Mouse (Mus musculus) megakaryocyte-erythroid progenitor cell, adult 5-6 weeks (primary cell): ENCODE measurements around the gene Rad51ap2. TPM values are rescaled to one million over a fixed set of nuclear protein-coding genes. Genes with fewer than 3 reads are reported as not detected.
A peak's percentile ranks its signal among the peaks of the same experiment; 100 is the strongest.

Source experiments
- ATAC-seq: replicated peaks from 2 replicates; pipeline ENCODE4 v1.8.0; 2016; ENCODE audit warnings: mild to moderate bottlenecking, inconsistent platforms; ENCODE audit not compliant: severe bottlenecking, poor library complexity, low FRiP score, low TSS enrichment
- total RNA-seq, 2 experiments: library from RNA; stranded (forward) in 1 of 2; stranded (reverse) in 1 of 2; fragments of 200-1000, 215-1000 nt in 1 of 2; fragments of >200 nt in 1 of 2; fragmentation: Nextera tagmentation in 1 of 2; gene quantifications; 2 replicates each; pipeline ENCODE4 v1.2.3; 2014 to 2017

Rad51ap2 gene
- total RNA-seq (2014; fragmentation: Nextera tagmentation): not detected in 2 replicates
- total RNA-seq (2017): not detected in 2 replicates

DNA sequence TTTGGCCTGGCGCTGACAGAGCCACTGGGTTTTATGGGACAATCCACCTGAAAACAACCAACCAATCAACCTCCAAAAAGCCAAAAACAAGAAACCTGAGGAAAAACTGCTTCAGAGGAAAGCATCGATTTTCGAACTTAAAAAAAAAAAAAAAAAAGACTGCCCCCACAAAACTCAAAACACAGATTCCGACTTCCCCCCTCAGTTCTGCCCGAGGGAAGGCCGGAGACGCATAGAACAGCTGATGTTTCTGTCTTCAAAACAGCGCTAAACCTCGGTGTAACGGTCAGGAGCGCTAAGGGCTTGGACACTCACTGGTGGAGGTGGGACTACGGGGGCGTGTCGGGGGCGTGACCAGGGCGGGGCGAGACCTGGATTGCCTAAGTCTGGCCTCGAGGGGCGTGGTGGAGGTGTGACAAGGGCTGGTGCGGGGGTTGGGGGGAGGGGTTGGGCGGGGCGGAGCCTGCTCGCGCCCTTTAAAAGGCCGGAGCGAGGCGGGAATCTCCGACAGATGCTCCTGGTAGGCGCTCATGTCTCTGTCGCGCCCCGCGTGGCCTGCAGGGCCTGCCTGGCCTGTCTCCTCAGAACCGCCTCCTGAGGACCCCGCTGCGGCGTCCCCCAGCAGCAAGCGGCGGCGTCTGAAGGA is at the start of gene Rad51ap2:
Gene Rad51ap2 (plus strand): TSS at position 531 of the 646 bp plus-strand sequence.
- ATAC-seq: peak; percentile 92

DNA sequence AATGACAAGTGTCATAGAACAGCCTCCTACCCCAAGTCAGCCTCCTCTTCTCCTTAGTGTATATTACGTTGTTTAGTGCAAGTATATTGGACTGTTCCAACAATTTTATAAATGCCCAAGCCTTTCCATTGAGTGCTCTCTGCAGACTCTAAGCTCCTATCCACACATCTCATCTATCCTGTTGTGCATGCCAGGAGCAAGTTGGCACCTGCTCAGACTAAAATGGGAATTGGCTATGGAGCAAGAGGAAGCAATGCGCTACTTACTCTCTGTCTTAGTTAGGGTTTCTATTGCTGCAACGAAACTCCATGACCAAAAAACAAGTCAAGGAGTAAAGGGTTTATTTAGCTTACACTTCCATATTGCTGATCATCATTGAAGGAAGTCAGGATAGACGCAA is 48.2 kb upstream of the Rad51ap2 start:
- ATAC-seq: no peak

DNA sequence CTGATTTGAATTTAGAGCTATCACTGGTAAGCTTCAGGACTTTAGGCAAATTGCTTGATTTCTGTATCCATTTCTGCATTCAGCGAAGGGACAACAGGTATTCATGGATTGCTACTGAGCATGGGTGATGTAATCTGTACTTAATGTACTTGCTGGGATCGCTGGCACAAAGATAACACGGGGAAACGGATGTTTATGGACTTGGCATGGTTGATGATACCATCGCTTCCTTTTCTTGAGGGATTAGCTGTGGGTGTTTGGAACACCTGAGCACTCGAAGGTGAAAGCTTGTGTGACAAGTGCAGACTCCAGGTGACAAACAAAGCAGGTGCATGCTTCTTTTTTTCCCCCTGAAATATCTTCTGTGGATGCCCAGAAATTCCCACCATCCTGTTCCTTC is 37.8 kb upstream of the Rad51ap2 start:
- ATAC-seq: no peak

DNA sequence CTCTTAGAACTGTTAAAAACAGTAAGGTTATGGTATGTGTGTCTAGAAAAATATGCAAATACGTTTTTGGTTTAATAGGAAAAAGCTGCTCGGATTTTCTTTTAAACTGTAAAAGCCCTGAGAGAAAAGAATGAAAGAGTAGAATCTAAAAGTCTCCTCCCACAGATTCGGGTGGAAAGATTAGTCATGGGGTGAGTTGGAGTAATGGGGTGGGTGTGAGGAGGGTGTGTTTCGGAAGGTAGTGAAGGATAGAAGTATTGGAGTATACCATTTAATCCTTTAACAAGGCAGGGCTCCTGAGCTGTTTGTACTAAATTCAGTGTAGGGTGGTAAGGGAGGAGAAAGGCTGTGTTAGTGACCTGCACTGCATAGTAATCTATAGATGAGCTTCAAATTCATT is 28.5 kb upstream of the Rad51ap2 start:
- ATAC-seq: no peak

DNA sequence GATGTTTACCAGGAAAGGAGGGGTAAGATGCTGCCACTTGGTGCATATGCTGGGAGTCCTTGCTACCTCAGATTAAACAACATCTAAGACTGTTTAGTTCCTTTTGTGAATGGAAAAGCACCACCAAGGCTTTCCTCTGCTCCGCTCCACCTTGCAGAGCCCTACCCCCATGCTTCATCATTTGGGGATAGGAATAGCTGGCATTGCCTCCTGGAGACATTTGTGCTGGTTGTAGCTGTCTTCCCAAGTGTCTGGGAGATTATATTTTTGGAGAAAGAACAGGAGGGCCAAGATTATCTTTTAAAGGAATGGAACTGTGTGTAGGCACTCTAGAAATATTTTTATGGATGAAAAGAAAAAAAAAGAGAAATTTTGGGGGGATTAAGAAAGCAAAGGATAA is 22.8 kb upstream of the Rad51ap2 start:
- no peak for ATAC-seq

DNA sequence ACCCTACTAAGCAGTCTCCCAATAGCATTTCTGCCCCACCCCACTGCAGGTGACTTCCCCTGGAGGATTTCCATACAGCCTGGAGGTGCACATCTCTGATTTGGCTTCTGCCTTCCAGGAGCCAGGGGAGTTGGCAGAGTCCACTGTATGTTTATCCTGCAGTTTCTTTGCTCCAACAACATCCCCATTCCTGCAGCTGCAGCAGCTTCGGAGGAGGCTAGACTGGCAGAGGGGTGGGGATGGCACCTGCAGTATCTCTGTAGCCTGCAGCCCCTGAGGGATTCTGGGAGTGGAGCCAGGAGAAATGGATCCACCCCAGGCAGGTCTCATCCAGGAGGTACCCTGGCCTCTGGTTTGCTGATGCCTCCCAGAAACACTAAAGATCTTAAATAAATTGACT is 22.2 kb upstream of the Rad51ap2 start:
- ATAC-seq: no peak

DNA sequence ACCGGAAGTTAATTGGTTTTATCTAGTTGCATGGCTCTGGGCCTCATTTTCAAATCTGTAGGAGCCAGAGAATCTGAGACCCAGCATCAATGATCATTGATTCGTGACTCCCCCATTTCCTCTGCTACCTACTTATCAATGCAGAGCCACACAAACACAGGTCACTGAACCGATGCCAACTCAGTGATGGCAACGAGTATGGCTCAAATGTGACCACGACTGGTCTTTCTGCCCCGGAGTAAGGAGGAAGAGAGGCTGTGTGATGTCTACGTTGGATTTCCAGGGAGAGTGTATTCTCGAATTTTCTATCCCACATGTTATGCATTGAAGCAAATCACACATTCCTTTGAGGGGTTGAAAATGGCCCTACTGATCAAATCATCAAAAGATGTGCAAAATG is 21.4 kb upstream of the Rad51ap2 start:
- no peak for ATAC-seq

DNA sequence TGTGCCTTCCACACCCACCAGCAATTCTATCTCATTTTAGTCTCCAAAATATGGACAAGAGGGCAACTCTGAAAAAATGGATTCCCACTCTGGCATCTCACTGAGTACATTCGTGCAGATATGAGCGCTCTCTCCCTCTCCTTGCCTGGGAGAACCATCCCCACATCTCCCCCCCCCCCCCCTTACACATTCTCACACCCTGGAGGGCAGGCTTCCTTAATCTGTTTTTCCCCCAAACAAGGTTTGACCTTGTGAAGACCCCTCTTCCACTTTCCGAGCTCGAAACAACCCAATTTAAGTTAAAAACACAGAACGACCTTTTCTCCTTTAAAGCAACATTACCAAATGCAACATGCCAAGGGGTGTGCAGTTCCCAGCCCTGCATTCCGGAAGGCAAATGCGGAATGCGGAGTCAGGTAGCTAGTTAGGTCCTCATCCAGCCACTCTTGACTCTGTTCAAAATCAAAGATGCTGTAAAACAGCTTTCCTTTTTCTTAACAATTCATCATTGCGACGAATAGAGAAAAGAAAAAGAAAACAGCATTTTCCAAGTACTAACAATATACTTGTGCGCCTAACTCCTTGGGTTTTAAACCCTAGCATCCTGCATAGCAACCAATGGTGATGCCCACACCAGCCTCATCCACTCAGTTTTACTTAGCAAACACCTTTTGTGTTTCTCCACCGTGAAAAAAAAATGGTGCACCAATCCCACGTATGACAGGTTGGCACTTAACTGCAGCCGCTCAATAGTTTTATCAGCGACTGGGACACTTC is 20.4 kb upstream of the Rad51ap2 start:
- no peak for ATAC-seq

DNA sequence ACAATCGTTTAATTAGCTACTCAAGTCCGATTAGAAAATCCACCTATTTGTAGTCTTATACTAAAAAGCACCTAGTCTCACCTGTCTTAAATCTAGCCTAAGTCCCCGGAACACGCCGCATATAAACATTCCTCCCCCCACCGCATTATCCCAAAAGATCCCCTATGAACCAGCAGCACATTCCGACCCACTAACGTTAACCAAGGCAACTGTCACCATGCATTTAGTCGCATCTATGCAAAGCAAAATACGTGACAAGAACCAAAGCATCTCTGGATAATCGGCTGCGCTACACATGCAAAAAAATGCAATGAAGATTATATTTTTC is 19.9 kb upstream of the Rad51ap2 start:
- ATAC-seq: no peak

DNA sequence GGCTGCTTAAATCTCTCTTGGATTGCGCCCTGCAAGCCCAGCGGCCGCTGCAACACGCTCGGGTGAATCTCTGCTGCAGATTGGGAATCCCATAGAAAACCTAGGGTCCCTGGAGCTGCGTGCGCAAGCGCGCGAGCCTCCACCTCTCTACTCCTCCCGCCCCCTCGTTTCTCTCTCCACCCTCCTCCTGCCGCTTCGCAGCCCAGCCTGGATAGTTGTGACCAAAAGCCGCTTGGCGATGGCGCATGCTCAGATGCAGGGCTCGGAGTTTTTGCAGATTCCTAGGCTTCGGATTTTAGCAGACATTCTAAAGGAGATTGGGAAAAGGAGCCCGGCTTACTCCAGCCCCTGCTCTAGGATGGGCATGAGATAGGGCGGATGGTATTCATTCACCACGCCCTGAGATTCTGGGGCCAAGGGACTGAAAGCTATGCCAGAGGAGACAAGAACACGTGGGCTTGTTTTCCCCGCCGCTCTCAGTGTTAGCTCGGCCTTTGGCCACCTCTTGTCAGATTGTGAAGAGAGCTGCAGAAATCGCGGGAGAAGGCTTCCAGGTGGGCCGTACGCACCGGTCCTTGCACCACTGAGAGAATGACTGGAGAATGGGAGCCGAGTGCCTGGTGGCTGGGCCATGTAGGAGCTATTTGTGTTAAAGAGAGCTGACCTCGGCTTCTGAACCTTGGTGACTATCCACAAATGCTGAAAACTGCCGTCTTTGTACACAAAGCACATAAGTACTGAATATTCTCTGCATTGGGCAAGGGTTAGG is 19.2 kb upstream of the Rad51ap2 start, which contains the start of gene Vsnl1:
Gene Vsnl1 (minus strand): TSS at position 117 of the 769 bp plus-strand sequence.
- no peak for ATAC-seq

DNA sequence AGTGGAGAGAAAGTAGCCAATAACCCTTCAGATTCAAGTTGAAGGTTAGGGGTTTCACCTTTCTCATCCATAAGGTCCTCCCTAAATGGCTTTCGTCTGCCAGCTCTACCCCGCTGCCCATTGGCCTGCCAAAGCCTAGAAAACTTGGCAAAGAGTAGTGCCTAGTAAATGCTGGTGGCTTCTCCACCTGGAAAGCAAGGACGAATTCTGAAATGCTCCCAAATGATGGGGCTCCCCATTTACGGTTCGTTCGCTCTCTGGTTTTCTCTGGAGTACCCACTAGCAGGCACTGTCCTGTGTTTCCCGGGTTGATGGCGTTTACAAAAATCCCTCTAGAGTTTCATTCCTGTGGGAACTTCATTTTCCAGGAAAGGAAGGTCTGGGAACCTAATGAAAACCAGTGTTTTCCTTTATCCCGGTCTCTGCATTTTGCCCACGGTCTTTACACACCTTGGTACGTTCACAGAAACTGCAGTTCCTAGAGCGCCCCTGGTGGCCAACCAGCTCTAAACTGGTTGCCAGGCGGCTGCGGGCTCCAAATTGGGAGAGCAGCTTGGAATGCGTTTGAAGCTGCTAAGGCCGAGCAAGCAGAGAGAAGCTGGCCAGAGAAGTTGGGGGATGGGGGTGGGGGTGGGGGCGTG is 18.5 kb upstream of the Rad51ap2 start:
- peak; percentile 75; the same call in 1 of the 2 replicates for ATAC-seq

DNA sequence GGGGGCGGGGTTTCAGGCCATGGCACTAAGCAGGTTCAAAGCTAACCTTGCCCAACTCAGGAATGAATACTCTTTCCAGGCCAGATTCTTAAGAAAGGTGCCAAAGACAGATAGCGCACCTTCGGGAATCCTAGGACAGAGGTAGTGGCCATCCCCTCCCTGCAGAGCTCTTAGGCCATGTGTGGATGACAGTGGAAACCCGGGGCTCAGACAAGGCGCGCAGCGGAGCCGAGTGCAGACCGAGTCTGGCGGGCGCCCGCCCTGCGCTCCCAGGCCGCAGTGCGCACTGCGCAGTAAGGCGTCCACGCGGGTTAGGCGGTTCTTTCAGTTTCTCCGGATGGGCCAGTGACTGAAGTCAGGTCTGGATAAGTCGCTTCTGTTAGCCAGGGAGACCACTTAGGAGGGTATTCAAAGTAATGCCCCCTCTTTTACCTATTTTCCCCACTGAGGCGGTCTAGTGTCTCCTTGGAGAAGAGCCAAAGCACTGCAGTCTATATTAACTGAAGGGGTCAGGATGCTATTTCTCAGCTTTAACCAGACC is 17.9 kb upstream of the Rad51ap2 start:
- ATAC-seq: no peak

DNA sequence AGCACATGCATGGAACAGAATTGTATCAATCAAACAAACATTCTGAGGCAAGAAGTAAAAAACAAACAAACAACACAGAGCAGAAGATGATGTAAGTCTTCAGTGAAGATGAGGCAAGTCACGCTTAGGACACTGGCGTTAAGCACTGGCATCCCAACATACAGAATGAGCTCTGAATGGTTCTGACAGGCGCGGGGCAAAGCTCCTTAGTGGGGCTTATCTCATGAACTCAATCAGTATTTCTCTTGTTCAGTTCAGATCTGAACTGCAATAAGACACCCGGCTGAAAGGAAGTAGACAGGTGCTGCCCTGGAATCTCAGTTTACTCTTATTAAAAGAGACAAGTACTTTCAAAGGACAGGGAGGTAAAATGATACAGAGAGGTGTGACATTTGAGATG is 1.7 kb upstream of the Rad51ap2 start:
- no peak for ATAC-seq

DNA sequence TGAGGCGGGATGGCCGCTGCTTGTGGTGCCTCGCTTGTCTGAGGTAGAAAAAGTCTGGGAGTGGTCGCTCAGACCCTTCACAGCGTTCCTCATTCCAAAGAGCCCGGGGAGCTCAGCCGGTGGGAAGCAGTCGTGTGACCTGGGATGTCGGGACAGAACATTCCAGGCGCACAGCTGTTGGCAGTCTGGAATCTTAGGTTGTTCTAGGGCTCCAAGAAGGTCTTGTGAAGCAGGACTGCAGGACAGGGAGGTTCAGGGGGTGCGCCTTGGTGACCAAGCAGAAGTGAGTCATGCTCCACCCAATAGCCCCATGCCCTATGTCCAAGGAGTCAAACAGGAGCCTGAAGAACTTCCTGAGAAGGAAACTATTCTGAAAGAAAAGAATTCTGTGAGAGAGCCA is 334 bp downstream of the Rad51ap2 start:
- ATAC-seq: no peak

DNA sequence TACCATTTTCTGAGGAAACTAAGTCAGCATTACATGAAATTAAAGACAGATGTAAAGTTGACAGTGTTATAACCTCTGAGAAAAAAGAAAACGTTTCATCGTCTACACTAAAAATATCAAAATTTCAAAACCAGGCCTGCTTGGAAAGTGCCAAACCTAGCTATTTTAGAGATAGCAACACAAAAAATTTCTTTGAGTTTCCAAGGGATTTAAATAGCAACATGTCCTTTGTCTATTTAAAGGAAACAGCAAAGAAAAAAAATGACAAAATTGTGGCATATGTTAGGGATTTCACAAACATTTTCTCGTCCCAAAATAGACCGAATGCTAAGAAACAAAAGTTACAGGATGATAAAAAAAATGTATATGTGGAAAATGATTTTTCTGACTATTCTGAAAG is 753 bp downstream of the Rad51ap2 start:
- ATAC-seq: no peak

Other genes starting within 250 kb of the Rad51ap2 start
- not detected in 2 replicates for gene Msgn1, start 247.1 kb upstream of the Rad51ap2 start, total RNA-seq (2014; fragmentation: Nextera tagmentation)
- not detected in 2 replicates for gene Msgn1, start 247.1 kb upstream of the Rad51ap2 start, total RNA-seq (2017)
- gene Gen1, start 190.3 kb upstream of the Rad51ap2 start, total RNA-seq (2014; fragmentation: Nextera tagmentation): 21.7 and 31.0 TPM in 2 replicates
- 18.9 and 28.7 TPM in 2 replicates for gene Gen1, start 190.3 kb upstream of the Rad51ap2 start, total RNA-seq (2017)
- gene Smc6, start 190.2 kb upstream of the Rad51ap2 start, total RNA-seq (2014; fragmentation: Nextera tagmentation): 55.9 and 85.4 TPM in 2 replicates
- 108 and 145 TPM in 2 replicates for gene Smc6, start 190.2 kb upstream of the Rad51ap2 start, total RNA-seq (2017)
- gene Vsnl1, start 19.5 kb upstream of the Rad51ap2 start, total RNA-seq (2014; fragmentation: Nextera tagmentation): not detected in 2 replicates
- not detected in 2 replicates for gene Vsnl1, start 19.5 kb upstream of the Rad51ap2 start, total RNA-seq (2017)